Mouse (Mus musculus) kidney, adult 2 months (tissue): ENCODE measurements around the gene Slc25a5. TPM values are rescaled to one million over a fixed set of nuclear protein-coding genes. Genes with fewer than 3 reads are reported as not detected.

Source experiments
- DNase-seq: peaks from one replicate; pipeline ENCODE4 v3.0.0; 2021
- H3K27ac ChIP-seq: fragments of 200-500 bp; 2 replicates; pipeline ENCODE4 v1.5.1; 2012; ENCODE audit warnings: low read depth, low read length, control low read depth, inconsistent platforms; ENCODE audit not compliant: insufficient read depth
- H3K27me3 ChIP-seq: fragments of 200-500 bp; replicated peaks from 2 replicates; pipeline ENCODE4 v1.6.1; 2012; ENCODE audit warnings: mild to moderate bottlenecking, moderate library complexity, low read length, inconsistent platforms; ENCODE audit not compliant: control insufficient read depth, insufficient read depth
- H3K36me3 ChIP-seq: fragments of 200-500 bp; 2 replicates; pipeline ENCODE4 v1.6.1; 2012; ENCODE audit warnings: mild to moderate bottlenecking, moderate library complexity, low read length, inconsistent platforms; ENCODE audit not compliant: control insufficient read depth, insufficient read depth
- H3K4me1 ChIP-seq: fragments of 200-500 bp; 2 replicates; pipeline ENCODE4 v1.6.1; 2011; ENCODE audit warnings: low read length; ENCODE audit not compliant: control insufficient read depth, insufficient read depth
- H3K4me3 ChIP-seq: fragments of 200-500 bp; 2 replicates; pipeline ENCODE4 v1.5.1; 2011; ENCODE audit warnings: mild to moderate bottlenecking, low read depth, low read length, control low read depth; ENCODE audit not compliant: insufficient read depth
- CTCF ChIP-seq: fragments of 200-500 bp; conservative IDR thresholded peaks from 2 replicates; pipeline ENCODE4 v1.5.1; 2011; ENCODE audit warnings: low read depth, mild to moderate bottlenecking, control low read depth, low read length, moderate library complexity, mixed read lengths; ENCODE audit not compliant: insufficient read depth, insufficient read length
- POLR2A ChIP-seq: fragments of 200-500 bp; IDR thresholded peaks from one replicate; pipeline ENCODE4 v1.6.1; 2011; ENCODE audit warnings: low read depth, low read length, control low read depth
- WGBS: fragments of 180-500 bp; shearing (Covaris S2); methylation state at CpG from one replicate; pipeline ENCODE4 v1.1.7; 2018; 5-methylcytosine and 5-hydroxymethylcytosine counted together
- polyA plus RNA-seq: library from polyadenylated mRNA; depleted of rRNA; stranded (reverse); fragments of >200 nt; gene quantifications from 2 replicates; pipeline ENCODE4 v1.2.3, GENCODE M21; 2012

Slc25a5 gene
- polyA plus RNA-seq, 1 experiment, result 1,901 TPM

DNA sequence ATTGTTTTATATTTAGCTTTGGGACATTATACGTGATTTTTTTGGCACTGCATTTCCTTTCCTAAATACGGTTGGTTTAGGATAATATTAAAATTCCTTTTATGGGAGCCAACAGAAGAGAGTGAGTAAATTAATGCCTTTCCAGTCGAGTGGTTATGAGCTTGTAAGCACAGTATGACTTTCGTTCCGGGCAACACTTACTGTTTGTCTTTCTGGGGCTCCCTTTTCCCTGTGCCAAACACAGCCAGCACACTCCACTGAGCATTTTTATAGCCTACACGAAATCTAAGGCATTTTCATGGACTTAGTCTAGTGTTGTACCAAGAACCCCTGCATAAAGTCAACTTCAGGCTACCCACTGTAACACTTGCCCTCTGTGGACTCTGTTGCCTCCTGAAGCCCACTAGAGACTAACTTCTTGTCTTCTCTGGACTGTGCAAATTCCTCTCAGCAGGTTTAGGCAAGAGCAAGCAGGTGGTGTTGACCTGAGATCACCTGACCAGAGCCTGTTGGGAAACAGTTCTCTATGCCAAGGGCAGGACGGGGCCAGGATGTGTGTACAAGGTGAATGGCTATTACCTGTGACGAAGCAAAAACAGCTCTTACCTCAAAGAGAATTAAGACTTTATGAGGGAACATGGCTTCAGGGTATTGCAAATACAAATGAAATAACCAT, 18.8 kb downstream of the Slc25a5 start:
- DNase-seq, result peak; percentile 89
- Histone ChIP-seq H3K4me1 (peaks cover 13% of the 10 kb centered on the region), H3K4me3 (no peak overlapping the region), H3K36me3 (no peaks in the 10 kb centered on the region), H3K27me3 (no peaks in the 10 kb centered on the region), H3K27ac (peak overlapping the region; percentile 82)
- 31% methylated on average over 8 of the region's 8 CpGs for WGBS
- TF ChIP-seq POLR2A (no peak), CTCF (no peak)

DNA sequence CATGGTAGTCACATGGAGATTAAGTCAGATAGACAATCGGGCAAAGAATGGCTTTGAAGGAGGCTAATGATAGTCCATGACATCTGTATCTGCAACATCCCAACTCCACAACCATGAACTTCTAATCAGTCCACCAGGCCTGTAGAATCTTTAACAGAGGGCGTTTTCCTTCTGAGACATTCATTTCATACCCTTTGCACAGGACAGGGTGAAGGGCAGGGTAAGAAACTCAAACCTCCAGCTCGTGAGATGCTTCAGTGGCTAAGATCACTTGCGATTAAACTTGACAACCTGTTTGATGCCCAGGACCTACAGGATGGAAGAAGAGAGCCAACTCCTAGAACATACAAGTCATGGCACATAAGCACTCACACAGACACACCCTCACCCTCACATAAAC, 19.6 kb downstream of the Slc25a5 start:
- no peak for TF ChIP-seq CTCF
- TF ChIP-seq POLR2A, result no peak
- H3K4me3 ChIP-seq, result no peak overlapping the region
- DNase-seq, result peak; percentile 66
- H3K36me3 ChIP-seq, result no peaks in the 10 kb centered on the region
- 40% methylated on average over 4 of the region's 4 CpGs for WGBS
- peaks cover 14% of the 10 kb centered on the region for H3K4me1 ChIP-seq
- H3K27me3 ChIP-seq, result no peaks in the 10 kb centered on the region
- peak overlapping the region; percentile 82 for H3K27ac ChIP-seq

DNA sequence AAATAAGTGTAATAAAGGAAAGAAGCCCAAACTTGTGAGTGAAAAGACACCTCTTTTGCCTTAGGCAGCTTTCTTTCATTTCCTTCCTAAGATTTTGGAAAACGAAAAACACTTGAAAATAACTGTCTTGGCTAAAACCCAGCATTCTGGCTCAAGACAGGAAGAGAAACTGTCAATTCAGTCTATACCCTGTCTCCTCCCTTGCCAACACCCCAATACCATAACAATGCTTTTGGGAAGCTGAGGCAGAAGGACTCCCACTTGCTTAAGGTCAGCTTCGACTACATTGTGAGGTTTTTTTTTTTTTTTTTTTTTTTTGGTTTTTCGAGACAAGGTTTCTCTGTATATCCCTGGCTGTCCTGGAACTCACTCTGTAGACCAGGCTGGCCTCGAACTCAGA, 20.0 kb downstream of the Slc25a5 start:
- H3K36me3 ChIP-seq, result no peaks in the 10 kb centered on the region
- WGBS, result 43% methylated on average over 3 of the region's 4 CpGs
- no peak overlapping the region for H3K4me3 ChIP-seq
- no peaks in the 10 kb centered on the region for H3K27me3 ChIP-seq
- DNase-seq, result no peak
- TF ChIP-seq POLR2A (no peak), CTCF (no peak)
- H3K27ac ChIP-seq, result peak overlapping the region; percentile 82
- H3K4me1 ChIP-seq, result peaks cover 14% of the 10 kb centered on the region

DNA sequence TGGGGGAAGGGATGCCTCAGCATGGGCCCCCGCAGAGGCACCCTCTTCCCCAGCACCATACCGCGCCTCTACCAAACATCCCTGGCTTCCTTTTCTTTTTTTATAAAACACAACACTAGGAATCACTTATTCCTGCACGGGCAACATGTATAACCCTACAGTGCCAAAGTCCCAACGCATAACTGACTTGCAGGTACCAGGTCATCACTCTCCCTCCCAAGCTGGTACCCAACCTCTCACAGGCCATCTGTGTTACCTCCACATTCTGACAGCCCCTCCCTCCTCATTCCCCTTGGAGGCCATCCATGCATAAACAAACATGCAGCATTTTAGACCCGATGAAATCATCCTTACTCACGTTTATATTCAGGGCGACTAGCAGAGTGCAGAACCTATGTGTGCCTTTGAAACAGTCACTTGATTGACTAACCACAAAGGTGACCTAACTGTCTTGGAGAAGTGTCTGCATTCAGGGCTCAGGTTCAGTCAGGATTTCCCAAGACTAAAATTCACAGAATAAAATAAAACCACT, 21.0 kb downstream of the Slc25a5 start:
- TF ChIP-seq POLR2A, result no peak
- TF ChIP-seq CTCF, result no peak
- Histone ChIP-seq H3K27ac (peak overlapping the region; percentile 74), H3K4me3 (no peak overlapping the region)

DNA sequence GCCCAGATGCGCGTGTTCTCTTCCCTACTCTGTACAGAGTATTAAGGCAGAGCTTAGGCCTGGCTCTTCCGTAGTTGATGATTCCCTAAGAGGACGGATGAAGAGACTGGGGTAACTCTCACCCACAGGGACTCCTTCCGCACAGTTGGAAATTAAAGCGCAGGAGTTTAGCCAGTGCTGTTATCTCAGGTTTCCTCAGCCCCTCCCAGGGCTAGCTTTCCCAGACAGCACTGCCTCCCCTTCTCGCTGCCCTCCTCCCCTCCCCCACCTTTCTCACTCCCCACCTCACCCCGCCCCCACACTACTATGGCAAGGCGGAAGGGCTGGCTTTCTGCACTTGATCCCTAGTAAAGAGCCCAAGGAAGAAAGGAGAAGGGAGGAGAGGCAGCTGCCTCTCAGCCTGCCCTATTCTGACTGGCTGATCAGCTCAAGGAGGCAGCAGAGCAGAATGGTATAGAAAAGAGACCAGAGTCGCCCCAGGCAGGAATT, 21.5 kb downstream of the Slc25a5 start:
- peak overlapping the region; percentile 36; the same call in 1 of the 2 replicates for H3K4me3 ChIP-seq
- H3K4me1 ChIP-seq, result peaks cover 14% of the 10 kb centered on the region
- no peaks in the 10 kb centered on the region for H3K27me3 ChIP-seq
- no peak for DNase-seq
- peak overlapping the region; percentile 74 for H3K27ac ChIP-seq
- WGBS, result 12% methylated on average over 10 of the region's 10 CpGs
- no peaks in the 10 kb centered on the region for H3K36me3 ChIP-seq
- TF ChIP-seq CTCF (no peak), POLR2A (no peak)

More for the DNA sequence above, 21.0 kb downstream of the Slc25a5 start:
- WGBS, result 34% methylated on average over 8 of the region's 8 CpGs
- Histone ChIP-seq H3K36me3 (no peaks in the 10 kb centered on the region), H3K4me1 (peaks cover 14% of the 10 kb centered on the region), H3K27me3 (no peaks in the 10 kb centered on the region)
- DNase-seq, result no peak

DNA sequence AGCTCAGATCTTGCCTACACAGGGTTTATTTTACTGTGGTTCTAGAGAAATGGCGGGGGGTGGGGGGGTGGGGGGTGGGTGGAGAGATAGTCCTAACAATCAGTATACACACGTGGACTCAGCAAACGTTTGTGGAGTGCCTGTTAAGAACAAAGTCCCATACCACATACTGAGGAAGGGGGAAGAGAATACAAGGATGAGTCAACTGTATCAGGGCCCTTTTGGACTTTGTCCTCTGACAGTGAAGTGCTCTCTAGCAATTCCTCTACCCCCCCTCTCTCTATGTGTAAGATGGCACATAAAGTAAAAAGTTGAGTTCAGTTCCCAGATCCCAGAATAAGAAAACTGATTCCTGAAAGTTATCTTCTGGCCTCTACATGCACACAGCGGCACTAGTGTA, 24.1 kb downstream of the Slc25a5 start:
- Histone ChIP-seq H3K27ac (no peak overlapping the region), H3K4me3 (no peak overlapping the region), H3K4me1 (peaks cover 18% of the 10 kb centered on the region), H3K36me3 (no peaks in the 10 kb centered on the region), H3K27me3 (no peaks in the 10 kb centered on the region)
- peak; percentile 54 for DNase-seq
- 73% methylated on average over 4 of the region's 4 CpGs for WGBS
- TF ChIP-seq POLR2A (no peak), CTCF (no peak)

DNA sequence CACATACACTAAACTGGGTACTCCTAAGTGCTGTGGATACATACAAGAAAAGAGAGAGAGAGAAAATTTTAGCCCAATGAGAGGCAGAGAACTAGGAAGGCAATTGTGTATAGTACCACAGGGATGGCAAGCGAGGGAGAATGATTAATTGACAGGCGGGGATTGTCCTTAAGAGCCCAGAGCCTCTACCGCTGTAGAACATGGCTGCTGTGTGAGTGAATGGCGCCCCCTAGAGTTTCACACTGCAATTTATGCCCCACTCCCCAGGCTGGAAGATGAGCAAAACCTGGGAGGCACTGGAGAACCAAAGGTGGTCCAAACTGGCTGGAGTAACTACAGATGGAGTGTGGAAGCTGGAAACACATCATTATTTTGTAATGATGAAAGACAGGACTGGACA, 24.8 kb downstream of the Slc25a5 start:
- no peak overlapping the region for H3K4me3 ChIP-seq
- no peaks in the 10 kb centered on the region for H3K36me3 ChIP-seq
- peak; percentile 80 for TF ChIP-seq CTCF
- no peak for TF ChIP-seq POLR2A
- 9% methylated on average over 4 of the region's 4 CpGs for WGBS
- DNase-seq, result peak; percentile 71
- H3K27ac ChIP-seq, result no peak overlapping the region
- H3K27me3 ChIP-seq, result no peaks in the 10 kb centered on the region
- peaks cover 20% of the 10 kb centered on the region for H3K4me1 ChIP-seq
